Mouse (Mus musculus): ENCODE measurements around the gene Ganab. TPM values are rescaled to one million over a fixed set of nuclear protein-coding genes. Genes with fewer than 3 reads are reported as not detected.

Ganab gene
- polyA plus RNA-seq, 1 experiment from 2014 or later, result 114 TPM

GRCm38 (mm10) chr19:8945251-8945650 is 47.4 kb downstream of the Ganab start:
- WGBS, result 85% methylated on average over 6 of the region's 6 CpGs
- H3K4me1 ChIP-seq (ENCODE audit: control insufficient read depth, insufficient read depth, low read length), result peaks cover 23% of the 10 kb centered on the region
- H3K4me3 ChIP-seq (ENCODE audit: low read length), result peak overlapping the region; percentile 12
- H3K27ac ChIP-seq (ENCODE audit: low read depth, low read length), result no peak overlapping the region
- peaks cover 61% of the 10 kb centered on the region for H3K36me3 ChIP-seq (ENCODE audit: control insufficient read depth, insufficient read depth, low read length)
- peak overlapping the region; percentile 60 for H3K4me2 ChIP-seq (replicated peaks; ENCODE audit: low read depth, low read length)
- no peak for ATAC-seq (ENCODE audit: low FRiP score, low TSS enrichment)
- H3K9me3 ChIP-seq (ENCODE audit: control insufficient read depth, low read length), result no peaks in the 10 kb centered on the region
- H3K27me3 ChIP-seq (ENCODE audit: control insufficient read depth, insufficient read depth, low read length), result no peaks in the 10 kb centered on the region
- 0 out of 2 replicates have a peak overlapping the region, but pooled peaks have one; percentile 19 for H3K9ac ChIP-seq (ENCODE audit: low read depth, low read length)

GRCm38 (mm10) chr19:8946929-8947328 is 49.1 kb downstream of the Ganab start:
- Histone ChIP-seq H3K4me3 (ENCODE audit: low read length) (no peak overlapping the region), H3K4me1 (ENCODE audit: control insufficient read depth, insufficient read depth, low read length) (peaks cover 19% of the 10 kb centered on the region), H3K36me3 (ENCODE audit: control insufficient read depth, insufficient read depth, low read length) (peaks cover 78% of the 10 kb centered on the region), H3K4me2 (replicated peaks; ENCODE audit: low read depth, low read length) (no peak overlapping the region), H3K27me3 (ENCODE audit: control insufficient read depth, insufficient read depth, low read length) (no peaks in the 10 kb centered on the region), H3K9me3 (ENCODE audit: control insufficient read depth, low read length) (no peaks in the 10 kb centered on the region), H3K27ac (ENCODE audit: low read depth, low read length) (no peak overlapping the region), H3K9ac (ENCODE audit: low read depth, low read length) (no peak overlapping the region)
- 95% methylated on average over 7 of the region's 7 CpGs for WGBS
- ATAC-seq (ENCODE audit: low FRiP score, low TSS enrichment), result no peak

- no peak overlapping the region for H3K9ac ChIP-seq (ENCODE audit: low read depth, low read length)
- no peak overlapping the region for H3K27ac ChIP-seq (ENCODE audit: low read depth, low read length)
- peaks cover 69% of the 10 kb centered on the region for H3K36me3 ChIP-seq (ENCODE audit: control insufficient read depth, insufficient read depth, low read length)
- ATAC-seq (ENCODE audit: low FRiP score, low TSS enrichment), result no peak
- no peaks in the 10 kb centered on the region for H3K9me3 ChIP-seq (ENCODE audit: control insufficient read depth, low read length)
- WGBS, result 93% methylated on average over 5 of the region's 5 CpGs
- H3K27me3 ChIP-seq (ENCODE audit: control insufficient read depth, insufficient read depth, low read length), result no peaks in the 10 kb centered on the region
- H3K4me1 ChIP-seq (ENCODE audit: control insufficient read depth, insufficient read depth, low read length), result peaks cover 4% of the 10 kb centered on the region; the same call in 1 of the 2 replicates
- H3K4me2 ChIP-seq (replicated peaks; ENCODE audit: low read depth, low read length), result no peak overlapping the region
- no peak overlapping the region for H3K4me3 ChIP-seq (ENCODE audit: low read length)
Measured at GRCm38 (mm10) chr19:8950190-8950589, 52.3 kb downstream of the Ganab start.

- Histone ChIP-seq H3K4me1 (ENCODE audit: control insufficient read depth, insufficient read depth, low read length) (peaks cover 4% of the 10 kb centered on the region; the same call in 1 of the 2 replicates), H3K27ac (ENCODE audit: low read depth, low read length) (no peak overlapping the region), H3K27me3 (ENCODE audit: control insufficient read depth, insufficient read depth, low read length) (no peaks in the 10 kb centered on the region), H3K9me3 (ENCODE audit: control insufficient read depth, low read length) (no peaks in the 10 kb centered on the region), H3K9ac (ENCODE audit: low read depth, low read length) (no peak overlapping the region), H3K4me3 (ENCODE audit: low read length) (no peak overlapping the region), H3K36me3 (ENCODE audit: control insufficient read depth, insufficient read depth, low read length) (peaks cover 64% of the 10 kb centered on the region), H3K4me2 (replicated peaks; ENCODE audit: low read depth, low read length) (no peak overlapping the region)
- ATAC-seq (ENCODE audit: low FRiP score, low TSS enrichment), result no peak
- 92% methylated on average over 9 of the region's 9 CpGs for whole genome bisulfite sequencing
Measured at GRCm38 (mm10) chr19:8952241-8952640, 54.4 kb downstream of the Ganab start.

GRCm38 (mm10) chr19:8953135-8954039 is 55.5 kb downstream of the Ganab start, which contains the start of gene Tut1:
TSS of gene Tut1 (plus strand) at chr19:8953847.
- no peaks in the 10 kb centered on the region for H3K27me3 ChIP-seq (ENCODE audit: control insufficient read depth, insufficient read depth, low read length)
- peak within 1 kb of the TSS; percentile 73 for H3K9ac ChIP-seq (ENCODE audit: low read depth, low read length)
- H3K4me1 ChIP-seq (ENCODE audit: control insufficient read depth, insufficient read depth, low read length), result peaks cover 4% of the 10 kb centered on the region; the same call in 1 of the 2 replicates
- peaks cover 60% of the 10 kb centered on the region for H3K36me3 ChIP-seq (ENCODE audit: control insufficient read depth, insufficient read depth, low read length)
- ATAC-seq (ENCODE audit: low FRiP score, low TSS enrichment), result peak; percentile 95
- WGBS, result 5% methylated on average over 46 of the region's 46 CpGs
- no peaks in the 10 kb centered on the region for H3K9me3 ChIP-seq (ENCODE audit: control insufficient read depth, low read length)
- H3K27ac ChIP-seq (ENCODE audit: low read depth, low read length), result peak within 1 kb of the TSS; percentile 71
- H3K4me2 ChIP-seq (replicated peaks; ENCODE audit: low read depth, low read length), result peak within 1 kb of the TSS; percentile 82
- peak within 1 kb of the TSS; percentile 79 for H3K4me3 ChIP-seq (ENCODE audit: low read length)

GRCm38 (mm10) chr19:8954171-8954570 is 56.3 kb downstream of the Ganab start:
- H3K27me3 ChIP-seq (ENCODE audit: control insufficient read depth, insufficient read depth, low read length), result no peaks in the 10 kb centered on the region
- H3K4me2 ChIP-seq (replicated peaks; ENCODE audit: low read depth, low read length), result peak overlapping the region; percentile 82
- WGBS, result 7% methylated on average over 9 of the region's 9 CpGs
- peak overlapping the region; percentile 79 for H3K4me3 ChIP-seq (ENCODE audit: low read length)
- H3K27ac ChIP-seq (ENCODE audit: low read depth, low read length), result peak overlapping the region; percentile 69; the same call in 1 of the 2 replicates
- H3K36me3 ChIP-seq (ENCODE audit: control insufficient read depth, insufficient read depth, low read length), result peaks cover 60% of the 10 kb centered on the region
- no peaks in the 10 kb centered on the region for H3K9me3 ChIP-seq (ENCODE audit: control insufficient read depth, low read length)
- peak overlapping the region; percentile 73 for H3K9ac ChIP-seq (ENCODE audit: low read depth, low read length)
- H3K4me1 ChIP-seq (ENCODE audit: control insufficient read depth, insufficient read depth, low read length), result peaks cover 4% of the 10 kb centered on the region; the same call in 1 of the 2 replicates
- ATAC-seq (ENCODE audit: low FRiP score, low TSS enrichment), result no peak

- H3K9me3 ChIP-seq (ENCODE audit: control insufficient read depth, low read length), result no peaks in the 10 kb centered on the region
- WGBS, result 96% methylated on average over 2 of the region's 2 CpGs
- H3K27me3 ChIP-seq (ENCODE audit: control insufficient read depth, insufficient read depth, low read length), result no peaks in the 10 kb centered on the region
- no peak overlapping the region for H3K4me2 ChIP-seq (replicated peaks; ENCODE audit: low read depth, low read length)
- no peak for ATAC-seq (ENCODE audit: low FRiP score, low TSS enrichment)
- no peak overlapping the region for H3K9ac ChIP-seq (ENCODE audit: low read depth, low read length)
- no peaks in the 10 kb centered on the region for H3K4me1 ChIP-seq (ENCODE audit: control insufficient read depth, insufficient read depth, low read length)
- H3K27ac ChIP-seq (ENCODE audit: low read depth, low read length), result no peak overlapping the region
- no peak overlapping the region for H3K4me3 ChIP-seq (ENCODE audit: low read length)
- H3K36me3 ChIP-seq (ENCODE audit: control insufficient read depth, insufficient read depth, low read length), result peaks cover 79% of the 10 kb centered on the region
Measured at GRCm38 (mm10) chr19:8962256-8962655, 64.4 kb downstream of the Ganab start.

- H3K27ac ChIP-seq (ENCODE audit: low read depth, low read length), result no peak overlapping the region
- H3K36me3 ChIP-seq (ENCODE audit: control insufficient read depth, insufficient read depth, low read length), result peaks cover 73% of the 10 kb centered on the region
- no peak overlapping the region for H3K4me3 ChIP-seq (ENCODE audit: low read length)
- no peak for ATAC-seq (ENCODE audit: low FRiP score, low TSS enrichment)
- peaks cover 4% of the 10 kb centered on the region; the same call in 1 of the 2 replicates for H3K4me1 ChIP-seq (ENCODE audit: control insufficient read depth, insufficient read depth, low read length)
- peak overlapping the region; percentile 62 for H3K9ac ChIP-seq (ENCODE audit: low read depth, low read length)
- 80% methylated on average over 11 of the region's 11 CpGs for WGBS
- no peak overlapping the region for H3K4me2 ChIP-seq (replicated peaks; ENCODE audit: low read depth, low read length)
- no peaks in the 10 kb centered on the region for H3K27me3 ChIP-seq (ENCODE audit: control insufficient read depth, insufficient read depth, low read length)
- H3K9me3 ChIP-seq (ENCODE audit: control insufficient read depth, low read length), result no peaks in the 10 kb centered on the region
Measured at GRCm38 (mm10) chr19:8965075-8965474, 67.2 kb downstream of the Ganab start.

GRCm38 (mm10) chr19:8965771-8966170 is 67.9 kb downstream of the Ganab start:
- H3K36me3 ChIP-seq (ENCODE audit: control insufficient read depth, insufficient read depth, low read length), result peaks cover 73% of the 10 kb centered on the region

More at GRCm38 (mm10) chr19:8965771-8966170, 67.9 kb downstream of the Ganab start:
- H3K9ac ChIP-seq (ENCODE audit: low read depth, low read length), result peak overlapping the region; percentile 62; the same call in 1 of the 2 replicates
- H3K4me3 ChIP-seq (ENCODE audit: low read length), result peak overlapping the region; percentile 72
- H3K4me1 ChIP-seq (ENCODE audit: control insufficient read depth, insufficient read depth, low read length), result peaks cover 4% of the 10 kb centered on the region; the same call in 1 of the 2 replicates
- ATAC-seq (ENCODE audit: low FRiP score, low TSS enrichment), result no peak
- H3K4me2 ChIP-seq (replicated peaks; ENCODE audit: low read depth, low read length), result peak overlapping the region; percentile 47
- 74% methylated on average over 8 of the region's 8 CpGs for WGBS
- H3K27me3 ChIP-seq (ENCODE audit: control insufficient read depth, insufficient read depth, low read length), result no peaks in the 10 kb centered on the region
- no peaks in the 10 kb centered on the region for H3K9me3 ChIP-seq (ENCODE audit: control insufficient read depth, low read length)
- peak overlapping the region; percentile 87 for H3K27ac ChIP-seq (ENCODE audit: low read depth, low read length)

Data from kidney, embryonic 14.5 days (tissue).